ENCODE assay signal across 17 mouse cellular contexts in genomic region chr2:172906146-172906545, GRCm38 (mm10). TPM values are rescaled to one million over a fixed set of nuclear protein-coding genes. Genes with fewer than 3 reads are reported as not detected.
DNase-seq lines count a peak whose midpoint lies in the region; ATAC-seq and TF ChIP-seq lines count a peak whose summit lies in the region.
"Had no signal": no experiment of that assay in that cellular context is flagged by ENCODE, and none has a peak within 500 bp of the region (broad histone marks: within the 10 kb centered on the region; RNA-seq: fewer than 3 reads in every experiment).

No protein-coding gene starts in this region.

- 58% methylated on average over 9 of the region's 9 CpGs for WGBS in heart, embryonic 12.5 days
- WGBS in lung, embryonic 14.5 days: 58% methylated on average over 9 of the region's 9 CpGs
- WGBS in limb, embryonic 10.5 days: 73% methylated on average over 9 of the region's 9 CpGs
- WGBS in hindbrain, embryonic 10.5 days: 73% methylated on average over 9 of the region's 9 CpGs

- peak overlapping the region; percentile 57; the same call in 1 of the 2 replicates for H3K27ac ChIP-seq in heart, embryonic 12.5 days (ENCODE audit: poor library complexity, severe bottlenecking)
- no peak overlapping the region for H3K27ac ChIP-seq in lung, embryonic 14.5 days (ENCODE audit: low read depth)
- 0 out of 2 replicates have a peak overlapping the region, but pooled peaks have one; percentile 1 for H3K27ac ChIP-seq in limb, embryonic 10.5 days
- H3K27ac ChIP-seq in hindbrain, embryonic 10.5 days: no peak overlapping the region
- H3K27ac ChIP-seq: hindbrain, embryonic 14.5 days; liver, embryonic 13.5 days had no signal

- peak; percentile 33; the same call in 1 of the 2 replicates for ATAC-seq in heart, embryonic 12.5 days (ENCODE audit: insufficient number of reproducible peaks, low FRiP score)
- no peak for ATAC-seq in lung, embryonic 14.5 days (ENCODE audit: insufficient read depth)

- H3K4me3 ChIP-seq in heart, embryonic 12.5 days: no peak overlapping the region
- H3K4me3 ChIP-seq in lung, embryonic 14.5 days (ENCODE audit: low read depth, low read length): no peak overlapping the region
- no peak overlapping the region for H3K4me3 ChIP-seq in limb, embryonic 10.5 days
- no peak overlapping the region for H3K4me3 ChIP-seq in hindbrain, embryonic 10.5 days
- H3K4me3 ChIP-seq: liver, embryonic 13.5 days had no signal

- no peaks in the 10 kb centered on the region for H3K27me3 ChIP-seq in heart, embryonic 12.5 days (replicated peaks)
- H3K27me3 ChIP-seq in lung, embryonic 14.5 days (ENCODE audit: insufficient read depth, low read length): no peaks in the 10 kb centered on the region
- H3K27me3 ChIP-seq in limb, embryonic 10.5 days (ENCODE audit: low read depth, poor library complexity, severe bottlenecking): no peaks in the 10 kb centered on the region
- 0 out of 2 replicates have a peak, but pooled peaks cover 4% of the 10 kb centered on the region for H3K27me3 ChIP-seq in hindbrain, embryonic 10.5 days (ENCODE audit: insufficient read depth, poor library complexity, severe bottlenecking)
- H3K27me3 ChIP-seq: liver, embryonic 13.5 days had no signal

- H3K9me3 ChIP-seq in heart, embryonic 12.5 days (replicated peaks): no peaks in the 10 kb centered on the region
- no peaks in the 10 kb centered on the region for H3K9me3 ChIP-seq in lung, embryonic 14.5 days (ENCODE audit: low read depth, low read length)
- H3K9me3 ChIP-seq in limb, embryonic 10.5 days (replicated peaks): no peaks in the 10 kb centered on the region
- H3K9me3 ChIP-seq in hindbrain, embryonic 10.5 days: no peaks in the 10 kb centered on the region
- H3K9me3 ChIP-seq: liver, embryonic 13.5 days had no signal

- peaks cover 95% of the 10 kb centered on the region for H3K4me1 ChIP-seq in heart, embryonic 12.5 days (replicated peaks)
- peaks cover 4% of the 10 kb centered on the region; the same call in 1 of the 2 replicates for H3K4me1 ChIP-seq in lung, embryonic 14.5 days (ENCODE audit: insufficient read depth)
- H3K4me1 ChIP-seq in limb, embryonic 10.5 days: peaks cover 53% of the 10 kb centered on the region
- peaks cover 45% of the 10 kb centered on the region for H3K4me1 ChIP-seq in hindbrain, embryonic 10.5 days (replicated peaks)

- H3K4me2 ChIP-seq in heart, embryonic 12.5 days: no peak overlapping the region; the same call in 1 of the 2 replicates
- H3K4me2 ChIP-seq in lung, embryonic 14.5 days: no peak overlapping the region
- H3K4me2 ChIP-seq: hindbrain, embryonic 14.5 days; liver, embryonic 13.5 days had no signal

- H3K36me3 ChIP-seq in heart, embryonic 12.5 days: 0 out of 2 replicates have a peak, but pooled peaks cover 4% of the 10 kb centered on the region
- H3K36me3 ChIP-seq in lung, embryonic 14.5 days (ENCODE audit: insufficient read depth): no peaks in the 10 kb centered on the region
- peaks cover 47% of the 10 kb centered on the region for H3K36me3 ChIP-seq in limb, embryonic 10.5 days
- no peaks in the 10 kb centered on the region for H3K36me3 ChIP-seq in hindbrain, embryonic 10.5 days
- H3K36me3 ChIP-seq: liver, embryonic 13.5 days had no signal

- no peak for DNase-seq in heart, adult 11 months
- no peak for DNase-seq in lung, embryonic 14.5 days
- DNase-seq in lung, postnatal 4 days: no peak
- peak; percentile 91 for DNase-seq in kidney, adult 9 months
- DNase-seq in limb, embryonic 10.5 days (ENCODE audit: low spot score): no peak
- no peak for DNase-seq in hindbrain, embryonic 10.5 days (ENCODE audit: low spot score)
- no peak for DNase-seq in neural tube, embryonic 10.5 days (ENCODE audit: extremely low spot score, low spot score)
- DNase-seq: adrenal gland, adult 2 months; B cell, adult 2 months; cerebellum, adult 18-20 months; gastrocnemius, postnatal 14 days; liver, embryonic 13.5 days; midbrain, embryonic 14.5 days; right cerebral cortex, postnatal 14 days; thymus, postnatal 4 days had no signal

- 0 out of 2 replicates have a peak, but pooled peaks have one; percentile 16 for TF ChIP-seq CTCF in lung, embryonic 14.5 days (IDR thresholded peaks at IDR 0.05; ENCODE audit: low read depth)

- H3K9ac ChIP-seq in heart, embryonic 12.5 days: peak overlapping the region; percentile 4; the same call in 1 of the 2 replicates
- no peak overlapping the region for H3K9ac ChIP-seq in lung, embryonic 14.5 days
- H3K9ac ChIP-seq: hindbrain, embryonic 14.5 days; liver, embryonic 13.5 days had no signal

RNA-seq across cellular contexts. Expression of gene Bmp7, which starts 34.0 kb away (rescaled TPM):
- polyA plus RNA-seq in heart, embryonic 12.5 days (2016; fragmentation: Nextera tagmentation; extraction: Ambion mirVana): 67.2 and 70.8 TPM in 2 replicates
- 9.6 and 10.7 TPM in 2 replicates for polyA plus RNA-seq in lung, embryonic 14.5 days (2014; fragmentation: Nextera tagmentation; extraction: Ambion mirVana)
- polyA plus RNA-seq in limb, embryonic 10.5 days (2016; fragmentation: Nextera tagmentation; extraction: Ambion mirVana): 31.3 and 39.5 TPM in 2 replicates
- polyA plus RNA-seq in hindbrain, embryonic 10.5 days (2016; fragmentation: Nextera tagmentation; extraction: Ambion mirVana): 12.9 and 14.8 TPM in 2 replicates

Comparison
In these comparisons a context has a peak if more than half of its experiments do, and no peak if none do; other contexts are left out.
1. H3K27ac ChIP-seq: peak in heart, embryonic 12.5 days (single experiment) and limb, embryonic 10.5 days (single experiment); none in lung, embryonic 14.5 days (single experiment) and hindbrain, embryonic 10.5 days (single experiment).